Mouse (Mus musculus) A20 (cell line): ENCODE measurements around the gene Tmem201.

Source experiments
- DNase-seq: peaks from one replicate; pipeline ENCODE4 v3.0.0-alpha.2; 2011; ENCODE audit warnings: low read depth, low spot score

Gene Tmem201

GRCm38 (mm10) chr4:149749003-149749662 lies 11.3 kb upstream of the Tmem201 start:
- no peak for DNase-seq

GRCm38 (mm10) chr4:149744119-149744518 lies 6.3 kb upstream of the Tmem201 start:
- DNase-seq: peak; percentile 60

GRCm38 (mm10) chr4:149742011-149742530 lies 4.2 kb upstream of the Tmem201 start:
- DNase-seq: peak; percentile 91

- peak; percentile 47 for DNase-seq
Observed at GRCm38 (mm10) chr4:149740301-149740700, 2.5 kb upstream of the Tmem201 start.

GRCm38 (mm10) chr4:149739478-149739877 lies 1.6 kb upstream of the Tmem201 start:
- peak; percentile 28 for DNase-seq

- DNase-seq: no peak
Observed at GRCm38 (mm10) chr4:149736581-149736980, 1.3 kb downstream of the Tmem201 start.

- DNase-seq: no peak
Observed at GRCm38 (mm10) chr4:149735624-149736250, 2.1 kb downstream of the Tmem201 start.

GRCm38 (mm10) chr4:149734730-149735475 lies 2.9 kb downstream of the Tmem201 start:
- no peak for DNase-seq

GRCm38 (mm10) chr4:149734246-149734645 lies 3.6 kb downstream of the Tmem201 start:
- no peak for DNase-seq

- no peak for DNase-seq
Observed at GRCm38 (mm10) chr4:149733748-149734147, 4.1 kb downstream of the Tmem201 start.

GRCm38 (mm10) chr4:149732800-149733199 lies 5.0 kb downstream of the Tmem201 start:
- no peak for DNase-seq

GRCm38 (mm10) chr4:149732313-149732712 lies 5.5 kb downstream of the Tmem201 start:
- DNase-seq: no peak

- DNase-seq: no peak
Observed at GRCm38 (mm10) chr4:149730827-149731226, 7.0 kb downstream of the Tmem201 start.

GRCm38 (mm10) chr4:149728810-149729209 lies 9.0 kb downstream of the Tmem201 start:
- no peak for DNase-seq

- DNase-seq: no peak
Observed at GRCm38 (mm10) chr4:149727636-149728035, 10.2 kb downstream of the Tmem201 start.

- DNase-seq: peak; percentile 55
Observed at GRCm38 (mm10) chr4:149725661-149726350, 12.0 kb downstream of the Tmem201 start.

GRCm38 (mm10) chr4:149724916-149725470 lies 12.9 kb downstream of the Tmem201 start:
- DNase-seq: no peak

- peak; percentile 53 for DNase-seq
Observed at GRCm38 (mm10) chr4:149723855-149724731, 13.8 kb downstream of the Tmem201 start.

GRCm38 (mm10) chr4:149723021-149723390 lies 14.8 kb downstream of the Tmem201 start:
- DNase-seq: no peak
